Mouse (Mus musculus) embryonic facial prominence, embryonic 13.5 days (tissue): ENCODE data around the gene Mcf2l. TPM values are rescaled to one million over a fixed set of nuclear protein-coding genes. Genes with fewer than 3 reads are reported as not detected.
A peak's percentile ranks its signal among the peaks of the same experiment; 100 is the strongest.

Source experiments
- ATAC-seq: fragments of 200-750 bp; cut with Nextera tagmentation; 2 replicates; pipeline ENCODE4 v1.8.0; 2017; ENCODE audit warnings: low read depth; ENCODE audit not compliant: insufficient number of reproducible peaks, insufficient read depth, low FRiP score, low TSS enrichment
- H3K27ac ChIP-seq: fragments of 300-500 bp; sonication (generic); 2 replicates; pipeline ENCODE4 v1.5.1; 2015; ENCODE audit warnings: moderate library complexity, mild to moderate bottlenecking, inconsistent platforms
- H3K27me3 ChIP-seq: fragments of 300-500 bp; sonication (generic); 2 replicates; pipeline ENCODE4 v1.6.1; 2015; ENCODE audit warnings: mild to moderate bottlenecking, inconsistent platforms
- H3K36me3 ChIP-seq: fragments of 300-500 bp; sonication (generic); 2 replicates; pipeline ENCODE4 v1.6.1; 2015; ENCODE audit warnings: mild to moderate bottlenecking, inconsistent platforms
- H3K4me1 ChIP-seq: fragments of 300-500 bp; sonication (generic); 2 replicates; pipeline ENCODE4 v1.6.1; 2015; ENCODE audit warnings: inconsistent platforms
- H3K4me2 ChIP-seq: fragments of 300-500 bp; sonication (generic); 2 replicates; pipeline ENCODE4 v1.6.1; 2015; ENCODE audit warnings: moderate library complexity, mild to moderate bottlenecking, inconsistent platforms
- H3K4me3 ChIP-seq: fragments of 300-500 bp; sonication (generic); 2 replicates; pipeline ENCODE4 v1.5.1; 2015; ENCODE audit warnings: mild to moderate bottlenecking, inconsistent platforms
- H3K9ac ChIP-seq: fragments of 300-500 bp; sonication (generic); 2 replicates; pipeline ENCODE4 v1.6.1; 2015; ENCODE audit warnings: mild to moderate bottlenecking, inconsistent platforms
- H3K9me3 ChIP-seq: fragments of 300-500 bp; sonication (generic); 2 replicates; pipeline ENCODE4 v1.6.1; 2016; ENCODE audit warnings: inconsistent platforms
- WGBS: fragments of 180-500 bp; shearing (Covaris S2); methylation state at CpG from one replicate; pipeline ENCODE4 v1.1.7; 2015; ENCODE audit warnings: mixed read lengths; 5-methylcytosine and 5-hydroxymethylcytosine counted together
- polyA plus RNA-seq: library from polyadenylated mRNA; unstranded; fragments of >200 nt; fragmentation: Nextera tagmentation; extraction: Ambion mirVana; gene quantifications from 2 replicates; pipeline ENCODE4 v1.2.1, GENCODE M21; 2015

Gene Mcf2l
- polyA plus RNA-seq, 1 experiment from 2014 or later, result 13.1 TPM

DNA sequence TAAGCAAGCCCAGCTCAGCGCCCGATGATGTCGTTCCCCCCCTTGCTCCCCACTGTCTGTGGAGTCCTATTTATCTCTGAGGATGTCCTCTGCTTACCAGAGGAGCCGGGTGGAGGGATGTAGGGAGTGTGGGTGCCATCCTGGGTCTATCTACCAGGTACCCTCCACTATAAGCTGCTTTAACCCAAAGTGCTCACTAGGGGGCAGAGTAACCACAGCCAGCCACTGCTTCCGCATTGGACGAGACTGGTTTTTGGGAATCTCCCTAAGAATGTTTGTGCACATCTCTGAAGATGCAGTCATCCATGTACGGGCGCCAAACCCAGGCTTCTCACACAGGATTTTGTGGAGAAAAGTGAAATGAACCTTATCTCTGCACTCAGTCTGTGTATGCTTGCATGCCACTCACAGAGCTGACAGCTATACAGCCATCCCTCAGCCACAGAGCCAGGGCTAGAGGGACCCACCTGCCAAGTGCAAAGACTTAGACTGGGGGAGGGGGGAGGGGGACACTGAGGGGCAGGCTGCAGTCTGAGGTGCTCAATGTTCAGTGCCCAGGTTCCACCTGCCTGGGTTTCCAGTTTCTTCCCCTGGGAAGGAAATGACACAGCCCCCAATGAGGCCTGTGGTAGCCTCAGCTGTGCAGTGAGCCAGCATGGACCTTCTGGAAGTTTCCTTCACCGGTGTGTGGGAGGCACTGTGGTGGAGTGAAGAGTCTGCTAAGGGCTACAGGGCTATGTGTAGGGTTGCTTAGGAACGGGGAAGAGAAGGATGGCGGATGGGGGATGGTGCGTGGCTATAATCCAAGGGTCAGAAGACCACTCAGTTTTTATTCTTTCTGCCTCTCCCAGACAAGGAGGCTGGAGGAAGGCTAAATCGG is 23.1 kb downstream of the Mcf2l start:
- WGBS, result 48% methylated on average over 13 of the region's 13 CpGs
- Histone ChIP-seq H3K36me3 (no peaks in the 10 kb centered on the region), H3K4me3 (no peak overlapping the region), H3K27ac (no peak overlapping the region), H3K4me2 (no peak overlapping the region), H3K4me1 (0 out of 2 replicates have a peak, but pooled peaks cover 4% of the 10 kb centered on the region), H3K9ac (no peak overlapping the region), H3K9me3 (no peaks in the 10 kb centered on the region), H3K27me3 (no peaks in the 10 kb centered on the region)
- no peak for ATAC-seq

DNA sequence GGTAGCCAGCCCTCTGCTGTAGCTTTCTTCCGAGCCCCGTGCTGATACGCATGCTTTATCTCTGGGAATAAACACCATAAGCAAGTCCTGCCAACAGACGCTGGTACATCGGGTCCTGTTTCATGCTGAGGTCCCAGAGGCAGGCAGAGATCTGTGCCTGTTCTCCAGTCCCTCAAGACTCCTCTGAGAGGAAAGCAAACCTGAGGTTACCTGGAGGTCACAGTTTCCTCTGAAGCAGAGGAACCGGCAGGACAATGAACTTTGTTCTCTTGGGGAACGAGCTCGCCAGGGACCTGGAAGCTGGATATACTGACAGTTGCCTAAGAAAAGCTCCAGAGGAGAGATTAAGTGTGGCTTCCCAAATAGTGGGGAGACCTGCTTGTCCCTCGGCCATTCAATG is 24.2 kb downstream of the Mcf2l start:
- Histone ChIP-seq H3K9ac (peak overlapping the region; percentile 46; the same call in 1 of the 2 replicates), H3K4me2 (no peak overlapping the region), H3K27me3 (no peaks in the 10 kb centered on the region), H3K4me3 (no peak overlapping the region), H3K4me1 (0 out of 2 replicates have a peak, but pooled peaks cover 4% of the 10 kb centered on the region), H3K36me3 (no peaks in the 10 kb centered on the region), H3K27ac (no peak overlapping the region), H3K9me3 (no peaks in the 10 kb centered on the region)
- WGBS, result 41% methylated on average over 9 of the region's 9 CpGs
- ATAC-seq, result no peak

DNA sequence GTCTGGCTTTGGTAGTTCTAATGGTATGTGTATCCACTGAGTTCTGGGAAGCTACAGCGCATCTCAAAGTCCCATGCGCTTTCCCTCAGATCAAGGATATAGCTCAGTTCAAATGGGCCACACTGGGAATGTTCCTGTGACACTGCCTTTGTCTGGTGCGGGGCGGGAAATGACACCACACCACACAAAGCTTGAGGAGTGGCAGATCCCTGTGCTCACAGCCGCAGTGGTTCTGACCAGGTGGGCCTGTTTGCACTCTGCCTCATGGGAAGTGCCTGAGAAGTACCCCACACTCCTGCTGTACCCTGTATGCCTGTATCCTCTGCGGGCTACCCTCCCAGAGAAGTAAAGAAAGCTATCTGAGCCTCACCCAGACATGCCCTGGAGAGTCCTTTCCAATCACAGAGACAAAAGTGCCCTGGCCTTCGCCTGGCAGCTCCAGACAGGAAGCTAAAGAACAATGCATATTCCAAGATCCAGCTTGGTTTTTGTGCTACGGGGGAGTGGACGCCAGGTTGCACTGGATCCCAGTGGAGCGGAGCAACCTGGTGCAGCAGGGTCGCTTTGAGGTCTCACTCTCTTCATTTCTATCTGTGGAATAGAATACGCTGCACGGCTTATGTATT is 30.3 kb downstream of the Mcf2l start:
- Histone ChIP-seq H3K9me3 (no peaks in the 10 kb centered on the region), H3K27ac (no peak overlapping the region)

DNA sequence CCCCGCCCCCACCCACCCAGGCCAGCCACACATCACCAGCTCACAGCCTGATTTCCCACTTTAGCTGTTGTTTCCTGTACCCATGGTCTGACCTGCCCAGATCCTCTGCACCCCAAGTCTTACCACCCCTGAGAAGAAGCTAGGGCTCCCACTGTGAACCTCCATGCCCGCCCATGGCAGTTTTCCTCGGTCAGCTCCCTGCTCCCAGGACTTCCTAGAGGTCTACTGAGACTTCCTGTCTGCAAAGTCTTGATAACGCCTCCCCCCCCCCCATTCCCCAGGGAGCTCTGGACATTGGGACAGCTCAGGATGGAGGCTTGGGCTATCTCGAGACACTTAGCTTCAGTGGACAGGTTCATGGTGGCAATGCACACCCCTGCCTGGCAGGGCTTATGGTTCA is 31.5 kb downstream of the Mcf2l start:
- Histone ChIP-seq H3K4me1 (no peaks in the 10 kb centered on the region), H3K4me2 (no peak overlapping the region), H3K27me3 (no peaks in the 10 kb centered on the region), H3K27ac (no peak overlapping the region), H3K36me3 (no peaks in the 10 kb centered on the region), H3K4me3 (no peak overlapping the region), H3K9ac (no peak overlapping the region), H3K9me3 (no peaks in the 10 kb centered on the region)
- 74% methylated on average over 5 of the region's 5 CpGs for WGBS
- no peak for ATAC-seq

More for the DNA sequence above, 30.3 kb downstream of the Mcf2l start:
- Histone ChIP-seq H3K27me3 (no peaks in the 10 kb centered on the region), H3K9ac (no peak overlapping the region), H3K4me3 (no peak overlapping the region), H3K36me3 (no peaks in the 10 kb centered on the region), H3K4me1 (no peaks in the 10 kb centered on the region), H3K4me2 (no peak overlapping the region)
- no peak for ATAC-seq
- WGBS, result 81% methylated on average over 13 of the region's 13 CpGs

DNA sequence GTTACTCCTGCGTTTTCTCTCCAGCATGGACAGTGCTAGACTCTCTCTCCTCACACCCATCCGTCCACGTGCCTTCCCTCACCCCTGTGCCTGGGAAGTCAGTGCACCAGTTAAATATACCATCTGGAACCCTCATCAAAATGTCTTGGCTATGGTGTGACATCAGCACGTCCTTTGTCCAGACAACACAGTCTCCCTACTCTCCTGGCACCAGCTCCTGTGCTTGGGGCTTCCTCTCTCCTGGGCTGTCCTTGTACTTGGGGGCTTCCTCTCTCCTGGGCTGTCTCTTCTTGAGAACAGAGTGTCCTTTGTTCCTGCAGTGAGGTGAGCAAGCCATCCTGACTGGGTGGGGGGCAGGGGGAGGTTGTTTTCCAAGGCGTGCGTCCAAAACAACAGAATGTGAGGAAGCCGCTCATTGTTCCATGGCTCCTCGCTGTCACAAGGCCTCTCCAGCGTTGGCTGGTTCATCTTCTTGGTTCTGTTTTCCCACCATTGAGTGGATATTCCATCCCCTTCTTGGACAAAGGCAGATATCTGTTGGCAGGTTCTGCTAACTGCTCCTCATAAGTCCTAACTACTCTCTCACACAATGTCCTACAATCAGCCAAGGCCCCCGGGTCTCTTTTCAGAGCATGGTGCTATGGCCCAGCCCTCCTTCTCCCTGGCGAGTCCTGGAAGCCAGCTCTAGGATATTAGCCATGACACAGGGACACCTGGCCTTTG is 32.2 kb downstream of the Mcf2l start:
- H3K9ac ChIP-seq, result no peak overlapping the region
- no peak overlapping the region for H3K4me2 ChIP-seq
- no peak overlapping the region for H3K4me3 ChIP-seq
- 76% methylated on average over 11 of the region's 11 CpGs for WGBS
- ATAC-seq, result no peak
- H3K4me1 ChIP-seq, result no peaks in the 10 kb centered on the region
- H3K27ac ChIP-seq, result no peak overlapping the region
- no peaks in the 10 kb centered on the region for H3K9me3 ChIP-seq
- H3K36me3 ChIP-seq, result no peaks in the 10 kb centered on the region
- no peaks in the 10 kb centered on the region for H3K27me3 ChIP-seq

DNA sequence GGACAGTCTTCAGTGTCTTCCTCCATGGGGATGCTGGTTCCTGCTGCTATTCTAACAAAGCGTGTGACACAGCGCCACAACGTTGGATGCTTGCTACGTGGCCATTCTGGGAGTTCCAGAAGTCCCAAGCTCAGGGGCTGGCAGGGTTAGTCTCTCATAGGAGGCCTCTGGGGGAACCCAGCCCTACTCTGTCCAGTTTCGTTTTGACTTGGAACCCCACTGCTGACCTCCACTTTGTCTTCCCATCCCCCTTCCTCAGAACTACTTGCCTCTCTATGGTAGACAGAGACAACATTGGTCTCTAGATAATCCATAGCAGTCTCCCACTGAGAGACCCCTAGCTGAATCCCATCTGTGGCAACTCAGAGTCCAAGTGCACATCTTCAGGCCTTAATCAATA is 33.0 kb downstream of the Mcf2l start:
- Histone ChIP-seq H3K4me2 (no peak overlapping the region), H3K4me1 (no peaks in the 10 kb centered on the region), H3K4me3 (no peak overlapping the region), H3K36me3 (no peaks in the 10 kb centered on the region), H3K27me3 (no peaks in the 10 kb centered on the region), H3K27ac (no peak overlapping the region), H3K9me3 (no peaks in the 10 kb centered on the region), H3K9ac (no peak overlapping the region)
- ATAC-seq, result no peak
- WGBS, result 73% methylated on average over 5 of the region's 5 CpGs

DNA sequence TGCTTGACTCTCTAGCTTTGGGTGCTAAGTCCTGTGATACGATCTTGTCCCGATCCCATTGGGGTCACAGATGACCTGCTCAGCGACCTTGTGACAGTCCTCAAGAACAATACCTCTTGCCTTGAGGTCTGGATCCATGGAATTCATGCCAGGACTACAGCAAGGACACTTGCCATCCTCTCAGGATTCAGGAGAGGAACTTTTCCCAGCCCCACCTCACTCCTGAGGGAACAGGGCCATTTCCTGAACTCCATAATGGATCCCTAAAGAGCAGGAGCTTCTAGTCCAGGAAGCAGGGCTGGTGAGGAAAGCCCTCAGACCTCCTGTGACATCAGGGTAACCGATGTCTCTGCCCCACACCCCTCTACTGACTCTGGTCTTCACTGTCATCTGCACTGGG is 34.1 kb downstream of the Mcf2l start:
- peaks cover 8% of the 10 kb centered on the region; the same call in 1 of the 2 replicates for H3K4me1 ChIP-seq
- no peaks in the 10 kb centered on the region for H3K9me3 ChIP-seq
- no peak overlapping the region for H3K4me2 ChIP-seq
- no peaks in the 10 kb centered on the region for H3K36me3 ChIP-seq
- no peaks in the 10 kb centered on the region for H3K27me3 ChIP-seq
- H3K27ac ChIP-seq, result no peak overlapping the region
- H3K4me3 ChIP-seq, result no peak overlapping the region
- no peak for ATAC-seq
- H3K9ac ChIP-seq, result no peak overlapping the region
- WGBS, result 87% methylated on average over 4 of the region's 4 CpGs

DNA sequence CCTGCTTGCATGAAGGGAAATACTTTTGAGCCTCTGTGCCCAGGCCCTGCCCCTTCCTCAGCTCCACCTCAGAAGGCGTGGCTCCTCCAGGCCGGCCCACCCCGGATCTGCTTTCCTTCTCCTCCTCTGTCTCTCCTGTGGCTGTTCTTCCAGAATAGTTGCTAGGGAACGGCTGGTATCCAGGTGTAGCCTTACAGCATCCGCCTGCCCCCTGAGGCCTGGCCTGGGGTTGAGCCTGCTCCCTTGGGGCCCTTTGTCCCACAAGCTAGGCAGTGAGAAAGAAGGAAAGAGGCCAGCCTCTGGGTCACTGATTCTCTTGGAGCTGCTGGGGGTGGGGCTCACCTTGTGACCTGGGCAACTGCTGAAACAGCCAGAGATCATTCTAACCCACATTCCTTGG is 38.4 kb downstream of the Mcf2l start:
- peak; percentile 50; the same call in 1 of the 2 replicates for ATAC-seq
- H3K9ac ChIP-seq, result no peak overlapping the region
- 13% methylated on average over 5 of the region's 5 CpGs for WGBS
- no peak overlapping the region for H3K4me3 ChIP-seq
- H3K4me1 ChIP-seq, result peaks cover 22% of the 10 kb centered on the region
- H3K36me3 ChIP-seq, result 0 out of 2 replicates have a peak, but pooled peaks cover 8% of the 10 kb centered on the region
- H3K4me2 ChIP-seq, result no peak overlapping the region
- no peak overlapping the region for H3K27ac ChIP-seq
- H3K9me3 ChIP-seq, result no peaks in the 10 kb centered on the region
- H3K27me3 ChIP-seq, result no peaks in the 10 kb centered on the region

DNA sequence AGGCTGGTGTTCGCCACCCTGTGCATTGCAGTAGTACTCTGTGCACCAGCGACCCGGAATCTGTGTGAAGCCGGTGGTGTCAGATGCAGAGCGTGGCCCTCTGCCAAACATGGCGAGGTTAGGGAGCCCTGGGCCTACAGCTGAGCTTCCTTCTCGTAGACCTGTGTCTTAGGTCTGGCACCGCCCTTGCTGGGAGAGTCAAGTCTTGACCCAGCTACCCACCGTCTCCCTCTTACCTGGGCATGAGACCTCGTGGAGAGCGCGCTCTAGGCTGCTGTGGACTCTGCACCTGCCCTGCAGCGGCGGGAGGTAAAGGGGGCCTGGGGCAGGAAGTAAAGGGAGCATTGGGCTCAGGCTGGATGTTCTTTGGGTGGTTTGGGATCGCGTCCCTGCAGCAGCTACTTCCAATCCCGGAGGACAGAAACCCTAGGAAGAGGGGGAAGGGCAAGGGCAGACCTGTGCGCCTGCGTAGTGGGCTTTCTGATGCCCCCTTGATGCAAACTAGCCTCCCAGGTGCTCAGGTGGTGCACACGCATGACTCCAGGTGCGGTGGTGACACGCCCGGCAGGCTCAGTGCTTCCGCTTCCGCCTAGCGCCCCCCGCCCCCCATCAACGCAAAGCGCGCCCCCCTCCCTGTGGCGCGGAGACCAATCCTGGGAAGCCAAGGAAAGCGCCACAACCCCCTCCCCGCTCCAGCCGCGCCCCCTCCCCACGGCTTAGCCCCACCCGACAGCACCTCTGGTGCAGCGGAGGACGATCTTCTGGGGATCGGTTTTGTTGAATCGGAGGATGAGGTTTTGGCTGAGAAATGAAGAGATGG is 41.8 kb downstream of the Mcf2l start:
- ATAC-seq, result peak; percentile 53
- peak overlapping the region; percentile 76 for H3K9ac ChIP-seq
- H3K4me1 ChIP-seq, result peaks cover 22% of the 10 kb centered on the region
- H3K27me3 ChIP-seq, result no peaks in the 10 kb centered on the region
- H3K4me3 ChIP-seq, result peak overlapping the region; percentile 62
- 0 out of 2 replicates have a peak, but pooled peaks cover 8% of the 10 kb centered on the region for H3K36me3 ChIP-seq
- H3K4me2 ChIP-seq, result peak overlapping the region; percentile 94
- whole genome bisulfite sequencing, result 15% methylated on average over 41 of the region's 42 CpGs
- peak overlapping the region; percentile 69 for H3K27ac ChIP-seq
- no peaks in the 10 kb centered on the region for H3K9me3 ChIP-seq

DNA sequence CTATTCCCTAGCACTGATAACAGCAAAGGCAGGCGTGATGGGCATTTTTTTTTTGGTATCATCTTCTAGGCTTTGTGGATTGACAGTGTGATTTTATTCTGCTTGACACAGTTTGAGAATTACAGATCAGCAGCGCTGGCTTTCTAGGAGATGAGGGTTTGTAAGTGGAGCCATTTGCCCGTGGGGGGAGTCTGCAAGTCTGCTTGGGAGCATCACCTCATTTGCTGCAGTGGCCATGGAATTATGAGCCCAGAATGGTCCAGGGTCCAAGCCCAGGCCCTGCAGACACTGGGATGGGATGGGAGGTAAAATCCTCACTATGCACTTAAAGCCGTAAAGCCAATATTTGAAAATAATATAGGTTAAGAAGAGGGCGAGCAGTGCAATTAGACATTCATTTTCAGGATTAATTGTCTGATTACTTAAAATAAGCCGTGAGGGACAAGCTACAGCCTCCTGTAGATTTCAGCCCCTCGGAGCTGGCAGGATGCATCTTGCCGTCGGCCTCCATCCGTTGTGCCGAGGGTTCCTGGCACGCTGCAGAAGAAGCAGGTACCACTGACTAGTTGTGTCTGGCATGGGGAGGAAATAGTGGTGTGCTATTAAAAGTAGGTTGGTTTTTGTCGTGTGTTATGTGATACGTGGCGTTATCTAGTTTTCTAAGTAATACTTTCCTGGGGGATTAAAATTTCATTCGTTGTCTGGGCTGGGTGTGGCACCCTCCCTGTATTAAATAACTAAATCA is 42.7 kb downstream of the Mcf2l start:
- H3K4me3 ChIP-seq, result peak overlapping the region; percentile 62
- ATAC-seq, result no peak
- H3K4me2 ChIP-seq, result peak overlapping the region; percentile 94
- H3K9me3 ChIP-seq, result no peaks in the 10 kb centered on the region
- WGBS, result 58% methylated on average over 16 of the region's 16 CpGs
- H3K27ac ChIP-seq, result no peak overlapping the region
- H3K9ac ChIP-seq, result peak overlapping the region; percentile 76
- 0 out of 2 replicates have a peak, but pooled peaks cover 8% of the 10 kb centered on the region for H3K36me3 ChIP-seq
- no peaks in the 10 kb centered on the region for H3K27me3 ChIP-seq
- H3K4me1 ChIP-seq, result peaks cover 22% of the 10 kb centered on the region
